Mouse (Mus musculus) left cerebral cortex, postnatal 25 days (tissue): ENCODE results near the gene Abcf3. TPM values are rescaled to one million over a fixed set of nuclear protein-coding genes. Genes with fewer than 3 reads are reported as not detected.

Experiments used
- DNase-seq, 2 experiments: peaks; one replicate each; pipeline ENCODE4 v3.0.0; 2022; ENCODE audit warnings: low spot score in 2 of 2, mixed read lengths in 1 of 2
- intact Hi-C: fragments of 180-260 bp; cut with DNase I; formaldehyde crosslinking; loops from one replicate; pipeline ENCODE4 v1.15.1; 2025
- total RNA-seq, 2 experiments: library from RNA; stranded (reverse); gene quantifications; 2 replicates each; pipeline ENCODE4 v1.2.3; 2021

Abcf3 gene
- total RNA-seq, 2 experiments from 2014 or later = 82.5 to 91.4 TPM

- intact Hi-C loops = loop anchor here (5.0 kb wide), 1 partner anchor 115 kb away; the partner anchor contains the start of gene Psmd2
- no peak for DNase-seq
Measured at GRCm38 (mm10) chr16:20537601-20538320, 10.6 kb upstream of the Abcf3 start.

GRCm38 (mm10) chr16:20539649-20540048 is 8.7 kb upstream of the Abcf3 start:
- intact Hi-C loops = loop anchor here (5.0 kb wide), 1 partner anchor 113 kb away; the partner anchor contains the start of gene Psmd2
- DNase-seq = no peak

DNA sequence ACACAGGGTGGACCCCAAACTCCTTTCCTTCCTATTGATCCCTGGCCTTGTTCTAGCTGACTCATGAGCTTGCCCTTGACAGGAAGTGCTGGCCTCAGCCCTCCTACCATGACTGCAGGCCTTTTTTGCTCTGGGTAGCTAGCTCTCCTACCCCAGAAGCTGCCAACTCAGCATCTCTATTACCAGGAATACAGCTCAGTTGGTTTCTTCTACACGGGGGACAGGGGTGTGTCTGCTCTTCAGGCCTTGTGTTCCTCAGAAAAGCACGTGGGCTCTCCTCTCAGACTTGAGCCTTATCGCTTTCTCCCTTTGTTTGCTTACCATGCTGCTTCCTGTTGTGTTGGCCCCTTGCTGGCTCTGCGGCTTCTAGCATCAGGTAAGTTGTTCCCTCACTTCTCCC is 7.9 kb upstream of the Abcf3 start:
- no peak for DNase-seq
- intact Hi-C loops = no loop called here

GRCm38 (mm10) chr16:20545696-20546095 is 2.7 kb upstream of the Abcf3 start:
- intact Hi-C loops = no loop called here
- DNase-seq = no peak

DNA sequence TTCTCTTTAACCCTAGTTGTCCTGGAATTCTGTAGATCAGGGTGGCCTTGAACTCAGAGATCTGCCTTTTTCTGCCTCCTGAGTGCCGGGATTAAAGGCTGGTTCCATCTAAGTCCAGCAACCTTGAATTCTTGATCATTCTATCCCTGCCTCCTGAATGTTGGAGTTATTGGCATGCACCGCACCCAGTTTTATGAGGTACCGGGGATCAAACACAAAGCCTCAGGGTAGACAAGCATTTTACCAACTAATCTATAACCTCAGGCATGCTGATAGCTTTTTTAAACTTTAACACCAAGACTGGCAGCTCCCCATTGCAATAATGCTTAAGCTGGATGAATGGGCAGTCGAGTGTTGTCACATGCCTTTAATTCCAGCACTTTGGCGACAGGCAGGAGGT is 954 bp upstream of the Abcf3 start:
- intact Hi-C loops = no loop called here
- DNase-seq = no peak

DNA sequence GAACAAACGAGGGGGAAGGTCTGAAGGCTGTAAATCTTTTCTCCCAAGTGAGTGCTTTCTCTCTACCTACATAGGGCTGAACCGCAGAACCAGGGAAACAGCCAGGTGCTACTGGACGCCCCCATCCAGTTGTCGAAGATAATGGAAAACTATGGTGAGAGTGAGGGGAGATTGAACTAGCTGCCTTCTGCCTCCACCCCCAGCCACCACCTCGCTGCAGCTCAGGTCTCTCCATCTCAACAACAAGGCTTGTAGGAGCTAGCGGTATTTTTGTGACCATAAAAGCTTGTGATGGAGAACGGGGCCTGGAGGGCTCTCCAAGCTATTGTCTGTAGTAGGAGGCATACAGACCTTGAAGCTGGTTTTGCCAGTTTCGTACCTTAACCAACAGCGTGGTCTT is 784 bp downstream of the Abcf3 start:
- intact Hi-C loops = no loop called here
- DNase-seq = no peak

GRCm38 (mm10) chr16:20551691-20552090 is 3.3 kb downstream of the Abcf3 start:
- no peak for DNase-seq
- intact Hi-C loops = no loop called here

DNA sequence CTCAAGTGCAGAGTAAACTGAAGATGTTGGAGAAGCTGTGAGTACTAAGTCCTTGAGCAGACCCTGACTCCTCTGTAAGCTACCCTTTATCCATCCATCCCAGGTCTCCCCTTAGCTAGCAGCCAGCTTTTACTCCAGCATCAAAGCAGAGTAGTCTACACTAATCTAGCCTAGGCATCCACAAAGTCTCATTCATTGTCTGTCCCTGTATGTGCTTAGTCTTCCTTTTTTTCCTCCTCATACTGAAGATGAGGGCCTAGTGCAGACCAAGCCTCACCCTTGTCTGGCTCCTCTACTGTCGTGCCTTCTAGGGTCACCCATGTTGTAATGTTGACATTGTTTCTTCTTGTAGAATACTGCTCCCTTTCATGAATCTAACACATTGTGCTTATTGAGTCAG is 4.2 kb downstream of the Abcf3 start:
- intact Hi-C loops = no loop called here
- no peak for DNase-seq

DNA sequence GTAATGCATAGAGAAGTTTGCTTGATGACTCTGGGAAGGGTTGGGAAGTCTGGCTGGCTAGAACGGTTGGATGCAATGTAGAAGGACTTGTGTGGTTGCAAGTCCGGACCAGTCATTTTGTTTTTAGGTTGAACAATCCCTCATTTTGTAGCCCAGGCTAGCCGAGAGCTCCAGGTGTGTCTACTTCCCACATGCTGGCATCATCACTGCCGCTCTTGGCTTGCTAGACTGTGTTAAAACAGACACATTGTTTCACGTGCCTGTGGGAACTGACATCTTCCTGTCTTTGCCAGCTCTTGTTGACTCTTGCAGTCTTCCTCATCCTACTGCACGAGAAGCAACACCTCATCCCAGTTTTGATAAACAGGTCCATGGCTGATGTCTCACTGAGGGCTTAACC is 6.6 kb downstream of the Abcf3 start:
- intact Hi-C loops = no loop called here

DNA sequence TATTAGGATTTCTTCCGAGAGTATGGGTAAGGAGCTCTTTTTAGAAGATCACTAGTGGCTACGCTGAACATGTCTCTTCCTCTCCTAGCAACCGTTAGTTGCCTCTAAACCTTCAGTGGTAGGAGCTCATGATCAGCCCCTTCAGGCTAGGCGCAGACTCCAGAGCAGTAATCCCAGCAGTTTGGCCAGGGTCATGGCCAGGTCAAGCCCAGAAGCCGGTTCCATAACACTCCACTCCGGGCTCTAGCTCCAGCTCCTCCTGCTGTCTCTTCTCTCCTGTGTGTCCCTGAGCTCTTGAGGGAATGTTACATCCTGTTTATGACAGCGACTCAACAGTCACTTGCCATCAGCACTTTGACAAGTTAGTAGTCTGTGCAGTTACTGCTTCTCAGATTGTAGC is 9.0 kb downstream of the Abcf3 start:
- intact Hi-C loops = no loop called here
- no peak for DNase-seq

More for the DNA sequence above, 6.6 kb downstream of the Abcf3 start:
- no peak for DNase-seq

GRCm38 (mm10) chr16:20565075-20565474 is 16.7 kb downstream of the Abcf3 start:
- no peak for DNase-seq
- intact Hi-C loops = loop anchor here (5.0 kb wide), 1 partner anchor 77 kb away; no protein-coding TSS in a partner anchor

DNA sequence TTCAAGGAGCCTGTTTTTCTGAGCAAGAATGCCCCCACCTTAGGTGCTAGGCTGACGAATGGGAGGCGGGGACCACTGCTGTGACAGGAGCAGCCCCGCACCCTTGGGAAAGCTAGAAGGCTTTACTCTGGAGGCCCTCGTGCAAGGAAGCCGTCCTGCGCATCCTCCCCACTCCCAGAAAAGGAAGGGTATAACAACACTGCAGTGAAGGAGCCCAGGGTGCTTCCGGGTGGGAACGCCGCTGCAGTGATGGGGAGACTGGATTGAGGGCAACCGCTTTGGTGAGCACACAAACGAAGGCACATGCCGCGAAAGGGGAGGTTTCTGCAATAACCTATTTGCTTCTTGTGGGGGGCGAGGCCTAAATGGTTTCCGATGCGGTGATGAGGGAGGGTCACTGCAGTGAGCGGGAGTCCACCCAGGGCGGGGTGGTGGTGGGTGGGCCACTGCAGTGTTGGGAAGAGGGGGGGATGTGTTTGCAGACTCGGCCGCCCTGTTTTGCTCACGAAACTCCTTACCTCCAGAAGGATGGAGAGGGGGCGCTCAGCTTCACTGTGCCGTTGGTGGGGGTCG is 41.1 kb downstream of the Abcf3 start, which contains the start of gene Vwa5b2:
Gene Vwa5b2 (plus strand): TSS at position 106 of the 573 bp plus-strand sequence.
- intact Hi-C loops = no loop called here
- DNase-seq = peak; percentile 38 to 73

DNA sequence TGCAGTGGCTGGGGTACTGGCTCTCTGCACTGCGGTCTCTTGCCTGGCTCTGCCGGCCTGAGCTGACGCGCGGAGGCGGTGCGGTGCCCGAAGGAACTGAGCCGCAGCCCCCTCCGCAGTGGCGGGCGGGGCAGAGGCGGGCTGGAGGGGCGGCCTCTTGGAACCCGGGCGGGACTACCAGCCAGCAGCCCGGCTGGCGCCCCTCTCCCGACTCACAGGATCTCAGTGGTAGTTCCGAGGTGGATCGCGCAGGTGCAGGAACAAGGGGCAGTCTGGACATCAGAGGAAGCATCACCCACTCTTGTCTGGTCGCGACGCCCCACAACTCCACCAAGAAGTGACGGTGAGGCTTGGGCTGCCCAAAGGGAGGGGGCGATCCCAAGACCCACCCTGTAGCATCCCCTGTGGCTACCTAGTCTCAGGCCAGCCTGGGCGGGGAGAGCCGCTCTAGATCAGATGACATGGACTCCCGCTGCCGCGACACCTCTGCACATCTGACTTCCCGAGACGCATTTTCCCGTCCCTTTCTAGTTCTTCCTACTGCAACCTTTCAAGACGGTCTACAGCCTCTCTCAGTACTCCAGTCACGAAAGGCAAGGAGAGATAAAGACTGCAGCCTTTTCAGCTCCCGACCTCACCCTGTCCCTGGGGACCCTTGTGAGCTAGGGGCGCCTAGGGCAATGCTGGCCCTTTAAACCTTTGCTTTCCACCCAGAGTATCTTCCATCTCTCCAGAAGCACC is 41.7 kb downstream of the Abcf3 start:
- intact Hi-C loops = no loop called here
- peak; percentile 65 to 70 for DNase-seq

- intact Hi-C loops = no loop called here
- DNase-seq = no peak
Measured at GRCm38 (mm10) chr16:20590680-20591038, 42.3 kb downstream of the Abcf3 start.

DNA sequence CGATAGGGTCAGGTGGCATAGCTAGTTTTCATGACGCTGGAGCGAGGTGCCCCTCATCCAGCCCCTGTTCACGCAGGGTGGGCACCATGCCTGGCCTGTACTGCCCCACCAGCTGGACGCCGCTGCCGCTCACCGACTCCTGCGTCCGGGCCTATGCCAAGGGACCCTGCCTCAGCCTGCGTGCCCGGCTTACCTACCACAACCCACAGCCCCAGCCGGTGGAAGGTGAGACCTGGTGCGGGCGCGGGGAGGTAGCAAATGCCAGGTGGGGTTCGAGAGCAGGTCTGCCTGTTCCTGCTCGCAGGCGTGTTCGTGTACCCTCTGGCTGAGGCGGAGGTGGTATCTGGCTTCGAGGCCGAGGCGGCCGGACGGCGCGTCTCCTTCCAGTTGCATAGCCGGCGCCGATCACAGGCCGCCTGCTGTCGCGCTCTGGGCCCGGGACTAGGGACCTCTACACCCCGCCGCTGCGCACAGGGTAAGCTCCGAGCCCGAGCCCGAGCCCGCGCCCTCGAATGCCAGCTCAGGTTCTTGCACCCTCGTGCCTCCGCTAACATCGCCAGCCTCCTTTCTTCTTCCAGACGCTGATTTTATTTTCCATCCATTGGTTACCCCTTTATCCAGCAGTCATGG is 42.8 kb downstream of the Abcf3 start:
- intact Hi-C loops = no loop called here
- no peak for DNase-seq

DNA sequence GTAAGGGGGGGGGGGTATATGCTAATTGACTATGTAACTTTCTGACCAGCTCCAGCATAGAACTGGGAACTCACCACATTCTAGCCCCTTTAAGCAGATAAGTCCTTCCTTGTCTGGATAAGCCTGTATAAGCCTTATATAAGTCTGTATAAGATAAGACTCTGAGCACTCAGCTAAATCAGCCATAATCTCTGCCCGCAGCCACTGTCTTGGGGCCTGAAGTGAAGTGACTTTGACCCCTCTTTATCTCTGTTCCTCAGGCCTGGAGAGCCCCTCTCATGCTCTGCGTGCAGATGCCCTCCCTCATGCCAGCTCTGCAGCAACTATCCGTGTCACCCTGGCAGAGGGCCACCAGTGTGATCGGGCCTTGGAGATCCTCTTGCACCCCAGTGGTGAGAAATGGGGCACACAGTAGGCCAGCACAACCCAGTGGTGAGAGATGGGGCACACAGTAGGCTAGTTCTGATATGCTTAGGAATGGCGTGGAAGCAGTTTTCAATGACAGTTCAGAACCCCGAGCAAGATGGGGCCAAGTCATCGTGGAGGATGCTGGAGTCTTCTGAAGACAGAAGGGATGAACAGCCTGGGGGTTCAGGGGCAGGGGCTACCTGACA is 46.8 kb downstream of the Abcf3 start:
- intact Hi-C loops = no loop called here
- DNase-seq = no peak

- no peak for DNase-seq
- intact Hi-C loops = no loop called here
Measured at GRCm38 (mm10) chr16:20595737-20596136, 47.4 kb downstream of the Abcf3 start.

DNA sequence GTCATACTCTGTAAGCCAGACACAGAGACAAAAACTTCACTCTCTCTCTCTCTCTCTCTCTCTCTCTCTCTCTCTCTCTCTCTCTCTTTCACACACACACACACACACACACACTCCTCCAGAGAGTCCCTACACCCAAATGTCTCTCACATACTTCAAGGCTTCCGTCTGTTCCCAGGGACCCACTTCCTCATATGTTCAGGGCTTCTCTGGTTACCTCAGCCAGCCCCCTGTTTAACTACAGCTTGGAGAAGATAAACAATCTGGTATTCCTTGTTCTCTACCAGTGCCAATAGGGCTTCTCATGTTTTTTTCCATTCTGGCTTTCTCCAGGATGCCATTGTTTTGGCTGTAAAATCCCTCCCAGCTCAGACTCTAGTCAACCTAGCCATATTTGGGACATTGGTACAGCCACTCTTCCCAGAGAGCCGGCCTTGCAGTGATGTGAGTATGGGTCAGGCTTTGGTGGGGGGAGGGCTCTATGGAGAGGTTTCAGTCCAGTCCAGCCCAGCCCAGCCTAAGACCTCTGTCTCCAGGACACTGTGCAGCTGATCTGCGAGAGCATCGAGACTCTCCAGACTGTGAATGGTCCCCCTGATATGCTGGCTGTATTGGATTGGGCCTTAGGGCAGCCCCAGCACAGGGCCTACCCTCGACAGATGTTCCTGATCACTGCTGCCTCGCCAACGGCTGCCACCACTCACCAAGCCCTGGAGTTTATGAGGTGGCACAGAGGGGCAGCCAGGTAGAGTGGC is 48.5 kb downstream of the Abcf3 start:
- DNase-seq = no peak
- intact Hi-C loops = no loop called here

DNA sequence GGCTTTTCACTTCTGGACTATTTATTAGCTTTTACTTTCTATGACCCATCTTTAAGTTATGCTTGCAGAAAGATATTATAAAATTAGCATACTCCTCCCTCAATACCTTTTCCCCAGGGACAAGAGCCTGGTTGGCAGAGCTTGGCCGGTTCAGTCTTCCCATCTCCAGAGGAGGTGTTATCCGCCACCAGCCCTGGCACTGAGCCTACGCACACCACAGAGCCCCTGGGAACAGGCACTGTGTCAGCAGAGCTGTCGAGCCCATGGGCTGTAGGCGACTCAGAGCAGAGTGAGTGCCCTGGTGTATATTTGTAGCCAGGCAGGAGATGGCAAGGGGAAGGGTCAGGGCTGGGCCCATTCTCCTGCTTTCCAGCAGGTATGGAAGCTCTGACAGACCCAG is 52.1 kb downstream of the Abcf3 start:
- DNase-seq = peak in 1 of 2 experiments; percentile 8
- intact Hi-C loops = no loop called here
